Mouse (Mus musculus) heart, embryonic 10.5 days (tissue): ENCODE measurements around the gene Gm16253. TPM values are rescaled to one million over a fixed set of nuclear protein-coding genes. Genes with fewer than 3 reads are reported as not detected.

ENCODE experiments used
- polyA plus RNA-seq: library from polyadenylated mRNA; unstranded; fragments of >200 nt; fragmentation: Nextera tagmentation; extraction: Ambion mirVana; gene quantifications from 2 replicates; pipeline ENCODE4 v1.2.1, GENCODE M21; 2016

The Gm16253 gene
- polyA plus RNA-seq, 1 experiment from 2014 or later, result 0.88 TPM

Other genes with a start within 250 kb of the Gm16253 start
- gene BC107364, start 124.7 kb upstream of the Gm16253 start, polyA plus RNA-seq, result 0.49 TPM in 1 of 2 replicates, not detected in the other
- 5.5 and 8.9 TPM in 2 replicates for gene Hfe2, start 51.8 kb upstream of the Gm16253 start, polyA plus RNA-seq
- 59.9 and 75.5 TPM in 2 replicates for gene Txnip, start 19.0 kb upstream of the Gm16253 start, polyA plus RNA-seq
- 37.1 and 37.2 TPM in 2 replicates for gene Polr3gl, start 17.2 kb downstream of the Gm16253 start, polyA plus RNA-seq
- gene Ankrd34a, start 19.7 kb downstream of the Gm16253 start, polyA plus RNA-seq, result 6.8 and 10.4 TPM in 2 replicates
- 4.7 and 4.8 TPM in 2 replicates for gene Lix1l, start 24.2 kb downstream of the Gm16253 start, polyA plus RNA-seq
- gene Rbm8a, start 52.9 kb downstream of the Gm16253 start, polyA plus RNA-seq, result 112 and 150 TPM in 2 replicates
- gene Pex11b, start 58.4 kb downstream of the Gm16253 start, polyA plus RNA-seq, result 37.1 and 39.0 TPM in 2 replicates
- gene Gm42957, start 58.5 kb downstream of the Gm16253 start, polyA plus RNA-seq, result 0.10 and 0.26 TPM in 2 replicates
- 0.74 and 0.84 TPM in 2 replicates for gene Itga10, start 68.6 kb downstream of the Gm16253 start, polyA plus RNA-seq
- gene Ankrd35, start 93.1 kb downstream of the Gm16253 start, polyA plus RNA-seq, result 0.14 TPM in 2 replicates
- 41.8 and 43.4 TPM in 2 replicates for gene Pias3, start 119.4 kb downstream of the Gm16253 start, polyA plus RNA-seq
- 7.1 and 8.5 TPM in 2 replicates for gene Nudt17, start 131.6 kb downstream of the Gm16253 start, polyA plus RNA-seq
- 37.7 and 41.0 TPM in 2 replicates for gene Polr3c, start 150.6 kb downstream of the Gm16253 start, polyA plus RNA-seq
- 47.9 and 59.6 TPM in 2 replicates for gene Rnf115, start 150.7 kb downstream of the Gm16253 start, polyA plus RNA-seq